Mouse (Mus musculus) heart, adult 2 months (tissue): ENCODE measurements around the gene Dyrk2. TPM values are rescaled to one million over a fixed set of nuclear protein-coding genes. Genes with fewer than 3 reads are reported as not detected.
A peak's percentile ranks its signal among the peaks of the same experiment; 100 is the strongest.

ENCODE experiments used
- DNase-seq, 2 experiments: peaks; one replicate each; pipeline ENCODE4 v3.0.0; 2021
- H3K27ac ChIP-seq: fragments of 200-600 bp; 2 replicates; pipeline ENCODE4 v1.8.1; 2022
- H3K27me3 ChIP-seq: fragments of 200-500 bp; 2 replicates; pipeline ENCODE4 v1.6.1; 2012; ENCODE audit warnings: mild to moderate bottlenecking, low read length, inconsistent platforms, mixed read lengths; ENCODE audit not compliant: control insufficient read depth, insufficient read depth
- H3K36me3 ChIP-seq: fragments of 200-500 bp; 2 replicates; pipeline ENCODE4 v1.6.1; 2012; ENCODE audit warnings: low read length, inconsistent platforms; ENCODE audit not compliant: control insufficient read depth, insufficient read depth
- H3K4me1 ChIP-seq: fragments of 200-500 bp; 2 replicates; pipeline ENCODE4 v1.6.1; 2011; ENCODE audit warnings: low read length; ENCODE audit not compliant: control insufficient read depth, insufficient read depth
- H3K4me3 ChIP-seq: fragments of 200-600 bp; 2 replicates; pipeline ENCODE4 v1.8.1; 2022
- H3K79me2 ChIP-seq: fragments of 200-500 bp; replicated peaks from 2 replicates; pipeline ENCODE4 v1.6.1; 2012; ENCODE audit warnings: mild to moderate bottlenecking, inconsistent platforms, low read length, moderate library complexity, mixed read lengths; ENCODE audit not compliant: control insufficient read depth, insufficient read depth
- H3K9ac ChIP-seq: fragments of 200-500 bp; 2 replicates; pipeline ENCODE4 v1.6.1; 2012; ENCODE audit warnings: low read depth, mild to moderate bottlenecking, control low read depth, inconsistent platforms, low read length, mixed read lengths
- CTCF ChIP-seq: fragments of 200-600 bp; IDR thresholded peaks from 2 replicates; pipeline ENCODE4 v1.8.1; 2022; ENCODE audit warnings: antibody characterized with exemption, mild to moderate bottlenecking, moderate library complexity
- EP300 ChIP-seq: fragments of 200-500 bp; IDR thresholded peaks from 2 replicates; pipeline ENCODE4 v1.6.1; 2011; ENCODE audit warnings: low read depth, low read length, control low read depth; ENCODE audit not compliant: insufficient read depth
- POLR2A ChIP-seq: fragments of 200-500 bp; IDR thresholded peaks from 2 replicates; pipeline ENCODE4 v1.6.1; 2011; ENCODE audit warnings: mild to moderate bottlenecking, low read depth, low read length, control low read depth; ENCODE audit not compliant: insufficient read depth
- WGBS: fragments of 180-500 bp; shearing (Covaris S2); methylation state at CpG from one replicate; pipeline ENCODE4 v1.1.7; 2018; 5-methylcytosine and 5-hydroxymethylcytosine counted together
- intact Hi-C: fragments of 180-260 bp; cut with DNase I; formaldehyde crosslinking; loops from one replicate; pipeline ENCODE4 v1.15.1; 2025
- long read RNA-seq: library from polyadenylated mRNA; stranded (forward); transcript quantifications from one replicate; pipeline ENCODE4 v2.0.0, GENCODE M21; 2021
- polyA plus RNA-seq: library from polyadenylated mRNA; depleted of rRNA; stranded (reverse); fragments of >200 nt; gene quantifications from 2 replicates; pipeline ENCODE4 v1.2.3, GENCODE M21; 2012; rRNA removed
- total RNA-seq, 2 experiments: library from RNA; stranded (reverse); gene quantifications; 2 replicates each; pipeline ENCODE4 v1.2.3; 2021

The Dyrk2 gene
- total RNA-seq (10 to 100 TPM; 32.4 to 42.1 TPM), polyA plus RNA-seq (12.1 and 23.2 TPM in 2 replicates)
- long read RNA-seq, full-length matches to known transcripts = 21 of 33 reads
- long read RNA-seq, partial matches to known transcripts = 2 of 33 reads
- long read RNA-seq, other reads (novel, unspliced or antisense) = 10 of 33 reads

- intact Hi-C loops = no loop called here
- H3K27me3 ChIP-seq = no peaks in the 10 kb centered on the region
- H3K9ac ChIP-seq = peak within 1 kb of the TSS; percentile 91
- no peak for TF ChIP-seq CTCF
- no peak for TF ChIP-seq EP300
- no peak for TF ChIP-seq POLR2A
- H3K4me1 ChIP-seq = peaks cover 2% of the 10 kb centered on the region
- no peaks in the 10 kb centered on the region for H3K36me3 ChIP-seq
- H3K27ac ChIP-seq = peak within 1 kb of the TSS; percentile 96
- peaks cover 4% of the 10 kb centered on the region; the same call in 1 of the 2 replicates for H3K79me2 ChIP-seq
- peak within 1 kb of the TSS; percentile 94 for H3K4me3 ChIP-seq
- WGBS = 27% methylated on average over 16 of the region's 16 CpGs
- DNase-seq = peak; percentile 38 to 48
Observed at GRCm38 (mm10) chr10:118870201-118870980, at the start of gene Dyrk2. Dyrk2 (minus strand) TSS chr10:118870209.

DNA sequence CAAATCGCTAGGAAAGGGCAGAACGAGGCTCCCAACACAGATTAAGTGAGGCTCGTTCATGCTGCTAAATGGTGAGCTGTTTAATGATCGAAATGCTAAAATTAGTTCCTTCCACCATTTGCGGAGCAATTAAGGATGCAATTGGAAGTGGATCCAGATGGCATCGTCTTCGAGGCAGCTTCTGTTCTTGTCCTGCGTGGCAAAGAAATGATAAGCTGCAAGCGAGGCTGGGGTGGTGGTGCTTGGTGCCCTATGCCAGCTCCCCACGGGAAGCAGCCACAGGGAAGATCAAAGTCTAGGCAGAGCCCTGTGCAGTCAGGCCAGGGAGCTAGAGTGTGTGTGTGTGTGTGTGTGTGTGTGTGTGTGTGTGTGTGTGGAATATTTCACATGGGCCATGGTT lies 32.6 kb upstream of the Dyrk2 start:
- H3K4me3 ChIP-seq = no peak overlapping the region
- H3K27me3 ChIP-seq = no peaks in the 10 kb centered on the region
- TF ChIP-seq CTCF (no peak), EP300 (no peak), POLR2A (no peak)
- no peak overlapping the region for H3K27ac ChIP-seq
- H3K79me2 ChIP-seq = no peaks in the 10 kb centered on the region
- DNase-seq = no peak
- 83% methylated on average over 10 of the region's 10 CpGs for WGBS
- intact Hi-C loops = no loop called here
- no peak overlapping the region for H3K9ac ChIP-seq
- H3K36me3 ChIP-seq = no peaks in the 10 kb centered on the region
- no peaks in the 10 kb centered on the region; the same call in 1 of the 2 replicates for H3K4me1 ChIP-seq

DNA sequence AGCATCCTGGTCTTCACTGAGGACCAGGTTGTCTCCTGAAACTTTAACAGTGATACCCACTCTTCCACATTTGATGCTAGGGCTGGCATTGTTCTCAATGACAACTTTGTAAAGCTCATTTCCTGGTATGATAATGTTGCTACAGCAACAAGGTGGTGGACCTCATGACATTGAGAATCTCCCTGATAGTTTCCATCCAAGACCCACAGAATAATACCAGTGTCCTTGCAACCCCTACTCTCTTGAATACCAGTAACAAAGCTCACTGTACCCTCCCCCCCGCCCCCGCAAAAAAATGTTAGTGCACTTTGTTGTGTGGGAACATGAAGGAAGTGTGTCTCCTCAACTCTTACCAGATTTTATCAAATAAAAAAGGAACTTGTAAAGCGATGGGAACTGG lies 23.6 kb upstream of the Dyrk2 start:
- no peak overlapping the region for H3K9ac ChIP-seq
- no peak overlapping the region for H3K4me3 ChIP-seq
- DNase-seq = no peak
- no peaks in the 10 kb centered on the region for H3K4me1 ChIP-seq
- 75% methylated on average over 3 of the region's 3 CpGs for WGBS
- intact Hi-C loops = no loop called here
- H3K79me2 ChIP-seq = no peaks in the 10 kb centered on the region
- H3K27me3 ChIP-seq = no peaks in the 10 kb centered on the region
- no peak overlapping the region for H3K27ac ChIP-seq
- no peaks in the 10 kb centered on the region for H3K36me3 ChIP-seq
- TF ChIP-seq EP300 (no peak), CTCF (no peak), POLR2A (no peak)

DNA sequence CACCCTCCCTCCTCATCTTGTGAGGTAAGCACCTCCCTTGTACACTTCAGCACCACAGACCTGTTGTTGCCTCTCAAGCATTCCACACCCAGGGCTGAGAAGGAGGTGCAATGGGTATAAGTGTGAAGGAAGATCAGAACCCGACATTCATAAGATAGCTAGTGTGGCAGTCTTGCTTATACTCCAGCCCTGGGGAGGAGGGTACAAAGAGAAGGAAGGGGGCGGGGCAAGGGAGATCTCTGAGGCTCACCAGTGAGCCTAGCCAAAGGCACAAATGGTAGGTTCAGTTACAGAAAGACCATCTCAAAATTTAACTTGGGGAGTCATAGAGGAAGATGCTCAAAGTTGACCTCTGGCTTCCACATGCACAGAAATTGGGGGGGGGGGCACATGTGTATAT lies 14.1 kb upstream of the Dyrk2 start:
- Histone ChIP-seq H3K9ac (no peak overlapping the region), H3K36me3 (no peaks in the 10 kb centered on the region), H3K79me2 (no peaks in the 10 kb centered on the region), H3K4me1 (no peaks in the 10 kb centered on the region), H3K27me3 (no peaks in the 10 kb centered on the region), H3K4me3 (no peak overlapping the region), H3K27ac (no peak overlapping the region)
- DNase-seq = no peak
- WGBS = 80% methylated on average over 2 of the region's 2 CpGs
- no peak for TF ChIP-seq POLR2A
- TF ChIP-seq CTCF = no peak
- TF ChIP-seq EP300 = no peak
- intact Hi-C loops = no loop called here

GRCm38 (mm10) chr10:118883317-118883716 lies 13.3 kb upstream of the Dyrk2 start:
- DNase-seq = no peak
- Histone ChIP-seq H3K4me3 (no peak overlapping the region), H3K27ac (no peak overlapping the region), H3K36me3 (no peaks in the 10 kb centered on the region), H3K79me2 (no peaks in the 10 kb centered on the region), H3K4me1 (no peaks in the 10 kb centered on the region), H3K27me3 (no peaks in the 10 kb centered on the region), H3K9ac (no peak overlapping the region)
- no peak for TF ChIP-seq EP300
- no peak for TF ChIP-seq CTCF
- TF ChIP-seq POLR2A = no peak
- WGBS = 64% methylated on average over 11 of the region's 11 CpGs
- intact Hi-C loops = no loop called here

GRCm38 (mm10) chr10:118882258-118882885 lies 12.4 kb upstream of the Dyrk2 start:
- no peak overlapping the region for H3K4me3 ChIP-seq
- H3K4me1 ChIP-seq = no peaks in the 10 kb centered on the region
- no peaks in the 10 kb centered on the region for H3K27me3 ChIP-seq
- intact Hi-C loops = no loop called here
- WGBS = 64% methylated on average over 12 of the region's 12 CpGs
- no peak overlapping the region for H3K27ac ChIP-seq
- TF ChIP-seq CTCF (no peak), POLR2A (no peak), EP300 (no peak)
- H3K79me2 ChIP-seq = no peaks in the 10 kb centered on the region
- no peaks in the 10 kb centered on the region for H3K36me3 ChIP-seq
- DNase-seq = no peak
- H3K9ac ChIP-seq = no peak overlapping the region
